Mouse (Mus musculus): ENCODE measurements around the gene Abhd11. TPM values are rescaled to one million over a fixed set of nuclear protein-coding genes. Genes with fewer than 3 reads are reported as not detected.

Abhd11 gene
- polyA plus RNA-seq (2012; ENCODE audit: low replicate concordance): 30.3 and 38.4 TPM in 2 replicates

DNA sequence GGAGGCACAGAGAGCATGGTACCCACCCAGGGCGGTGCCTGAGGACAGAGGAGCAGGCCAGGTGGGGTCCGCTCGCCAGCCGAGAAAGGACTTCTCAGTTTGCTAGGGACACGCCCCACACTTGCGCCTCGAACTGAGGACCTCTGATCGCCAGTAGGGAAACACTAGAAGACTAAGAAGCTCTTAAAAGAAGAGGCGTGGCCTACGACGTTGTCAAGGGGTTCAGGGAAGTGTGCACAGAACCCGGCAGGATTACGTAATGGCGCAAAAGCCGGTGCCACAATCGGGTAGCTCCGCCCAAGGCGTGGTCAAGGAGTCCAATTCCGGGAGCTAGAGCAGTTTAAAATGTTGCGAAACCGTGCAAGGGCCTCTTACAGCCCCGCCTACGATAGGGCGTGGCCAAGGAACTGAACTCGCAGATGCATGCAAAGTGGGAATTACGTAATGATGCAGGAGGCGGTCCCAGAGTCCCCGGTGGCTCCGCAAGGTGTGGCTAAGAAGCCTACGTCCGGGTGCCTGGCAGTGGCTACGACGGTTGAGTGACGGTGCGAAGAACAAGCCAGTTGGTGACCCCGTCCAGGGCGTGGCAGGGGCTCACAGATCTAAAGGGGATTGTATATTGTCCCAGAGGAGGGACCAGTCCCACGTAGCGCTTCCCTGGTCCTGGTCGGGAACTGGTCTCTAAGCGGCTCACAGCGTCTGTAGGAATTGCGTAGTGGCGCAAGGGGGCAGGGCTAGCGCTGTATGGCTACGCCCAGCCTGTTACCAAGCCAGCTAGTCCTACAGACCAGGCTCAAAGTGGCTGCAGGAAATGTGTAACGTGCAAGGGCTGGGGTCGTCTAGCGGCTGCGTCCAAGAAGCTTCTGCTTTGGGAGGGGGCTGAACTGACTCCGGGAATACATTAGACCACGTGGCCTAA is at the start of gene Abhd11:
Gene Abhd11, plus strand, starts transcription at position 482 of the 919 bp plus-strand sequence.

DNA sequence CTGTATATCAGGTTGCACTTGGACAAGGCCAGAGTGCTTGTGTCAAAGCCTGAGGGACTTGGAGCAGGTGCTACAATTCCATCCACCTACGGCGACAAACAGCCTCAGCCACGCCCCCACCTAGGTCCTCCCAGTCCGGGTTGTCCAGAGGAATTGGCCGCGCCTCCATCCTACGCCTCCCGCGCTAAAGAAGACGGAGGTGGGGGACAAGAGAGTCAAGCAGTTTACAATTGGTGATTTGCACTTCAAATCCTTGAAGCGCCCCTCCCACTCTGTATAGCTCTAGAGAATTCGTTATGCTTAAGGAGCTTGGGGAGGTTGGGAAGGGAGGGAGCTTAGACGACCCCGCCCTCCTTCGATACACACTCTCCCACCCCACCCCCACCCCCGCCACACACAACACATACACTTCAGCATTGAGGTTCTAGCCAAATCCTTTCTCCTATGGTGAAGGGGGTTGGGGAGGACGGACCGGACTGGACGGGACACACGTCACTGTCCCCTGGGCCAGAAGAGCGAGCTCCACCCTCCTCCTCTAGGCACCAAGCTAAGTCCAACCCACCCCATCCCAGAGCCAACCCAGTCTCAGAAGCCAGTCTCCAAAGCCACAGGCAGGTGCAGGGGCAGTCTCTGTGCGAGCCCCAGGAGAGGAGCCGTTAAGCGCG is 23.2 kb upstream of the Abhd11 start, which contains the start of gene Cldn3:
Gene Cldn3, plus strand, starts transcription at position 582 of the 665 bp plus-strand sequence.

DNA sequence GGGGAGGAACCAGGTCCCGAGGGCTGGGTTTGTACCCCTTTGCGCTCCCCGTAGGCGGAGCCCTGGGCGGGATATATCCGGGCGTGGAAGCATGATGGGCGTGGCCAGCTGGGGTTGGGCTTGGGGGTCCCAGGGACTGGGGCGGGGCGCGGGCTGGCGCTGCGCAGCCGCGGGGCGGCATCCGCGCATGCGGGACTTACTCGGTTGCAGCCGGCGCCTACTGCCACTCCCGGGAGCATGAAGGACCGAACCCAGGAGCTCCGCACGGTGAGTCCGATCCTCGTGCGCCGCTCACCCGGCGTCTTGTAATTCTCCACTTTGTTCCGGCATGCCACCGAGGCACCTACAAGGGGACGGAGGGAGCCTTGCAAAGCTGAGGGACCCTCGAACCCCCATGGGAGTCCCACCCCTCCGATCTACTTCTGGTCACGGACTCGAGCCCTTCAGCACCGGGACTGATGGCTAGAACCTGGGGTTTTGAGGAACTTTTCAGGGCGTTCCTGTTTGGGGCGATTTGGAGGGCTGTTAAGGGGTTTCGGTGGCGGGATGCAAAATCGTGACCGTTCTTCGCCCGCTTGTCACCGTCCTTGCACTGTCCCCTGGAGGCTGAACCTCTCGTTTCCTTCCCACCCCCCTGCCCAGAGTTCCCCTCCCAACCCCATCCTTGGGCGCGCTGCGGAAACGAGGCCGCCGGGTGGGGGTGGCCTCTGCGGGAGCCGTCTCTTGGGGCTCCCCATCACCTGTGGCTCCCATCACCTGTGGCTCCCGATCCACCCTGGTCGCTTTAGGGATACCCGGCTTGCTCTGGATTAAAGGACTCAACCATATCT is 14.6 kb downstream of the Abhd11 start, which contains the start of gene Stx1a:
Gene Stx1a, plus strand, starts transcription at position 139 of the 830 bp plus-strand sequence.

Other genes with a start within 250 kb of the Abhd11 start
- gene Tmem270, start 102.4 kb upstream of the Abhd11 start, polyA plus RNA-seq (2012; ENCODE audit: low replicate concordance): 0.17 TPM in 1 of 2 replicates, not detected in the other
- 0.22 and 6.3 TPM in 2 replicates for gene Cldn13, start 93.6 kb upstream of the Abhd11 start, polyA plus RNA-seq (2012; ENCODE audit: low replicate concordance)
- 6.5 and 12.7 TPM in 2 replicates for gene Mettl27, start 76.8 kb upstream of the Abhd11 start, polyA plus RNA-seq (2012; ENCODE audit: low replicate concordance)
- gene Cldn4, start 62.2 kb upstream of the Abhd11 start, polyA plus RNA-seq (2012; ENCODE audit: low replicate concordance): 0.14 and 0.28 TPM in 2 replicates
- 0.28 TPM in 1 of 2 replicates, not detected in the other for gene Cldn3, start 22.9 kb upstream of the Abhd11 start, polyA plus RNA-seq (2012; ENCODE audit: low replicate concordance)
- gene Stx1a, start 14.3 kb downstream of the Abhd11 start, polyA plus RNA-seq (2012; ENCODE audit: low replicate concordance): 11.2 and 13.3 TPM in 2 replicates
- 47.4 and 79.2 TPM in 2 replicates for gene Dnajc30, start 55.0 kb downstream of the Abhd11 start, polyA plus RNA-seq (2012; ENCODE audit: low replicate concordance)
- 79.7 and 101 TPM in 2 replicates for gene Bud23, start 55.8 kb downstream of the Abhd11 start, polyA plus RNA-seq (2012; ENCODE audit: low replicate concordance)
- 0.68 and 2.2 TPM in 2 replicates for gene Vps37d, start 69.1 kb downstream of the Abhd11 start, polyA plus RNA-seq (2012; ENCODE audit: low replicate concordance)
- gene Mlxipl, start 80.7 kb downstream of the Abhd11 start, polyA plus RNA-seq (2012; ENCODE audit: low replicate concordance): 0.27 and 0.42 TPM in 2 replicates
- 12.4 and 13.0 TPM in 2 replicates for gene Tbl2, start 140.5 kb downstream of the Abhd11 start, polyA plus RNA-seq (2012; ENCODE audit: low replicate concordance)
- gene Bcl7b, start 159.1 kb downstream of the Abhd11 start, polyA plus RNA-seq (2012; ENCODE audit: low replicate concordance): 75.1 and 83.6 TPM in 2 replicates
- gene Baz1b, start 178.1 kb downstream of the Abhd11 start, polyA plus RNA-seq (2012; ENCODE audit: low replicate concordance): 29.3 and 48.8 TPM in 2 replicates
- gene Fzd9, start 242.1 kb downstream of the Abhd11 start, polyA plus RNA-seq (2012; ENCODE audit: low replicate concordance): 0.45 and 0.48 TPM in 2 replicates

Measured in hematopoietic multipotent progenitor cell, adult 10-12 weeks (in vitro differentiated cells).